Mouse (Mus musculus): ENCODE measurements around the gene Gfral.

Gfral gene

DNA sequence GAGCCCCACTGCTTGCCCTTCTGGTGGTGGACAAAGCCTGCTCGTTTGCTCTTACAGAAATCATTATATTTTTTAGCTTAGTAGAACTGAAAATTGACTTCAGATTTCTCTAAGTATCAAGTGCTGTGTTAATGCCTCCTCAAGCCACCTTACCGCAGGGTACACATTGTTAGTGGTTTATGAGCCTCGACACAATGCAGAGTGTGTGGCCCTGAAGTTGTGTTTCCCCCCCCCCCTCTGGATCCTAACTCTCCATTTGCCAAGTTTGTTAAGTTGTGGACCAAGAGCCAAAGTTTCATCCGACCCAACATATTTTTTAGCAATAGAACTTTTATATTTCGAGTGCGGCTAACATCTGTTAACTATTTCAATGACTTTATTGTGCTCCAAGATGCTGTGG lies 79.4 kb downstream of the Gfral start:
- in situ Hi-C loops (cut with MboI; ENCODE audit: unreplicated experiment in 2 of 2): loop anchor here in 1 of 2 experiments (5.0 to 25.0 kb wide), 2 partner anchors 98 to 1253 kb away; no protein-coding TSS in a partner anchor

DNA sequence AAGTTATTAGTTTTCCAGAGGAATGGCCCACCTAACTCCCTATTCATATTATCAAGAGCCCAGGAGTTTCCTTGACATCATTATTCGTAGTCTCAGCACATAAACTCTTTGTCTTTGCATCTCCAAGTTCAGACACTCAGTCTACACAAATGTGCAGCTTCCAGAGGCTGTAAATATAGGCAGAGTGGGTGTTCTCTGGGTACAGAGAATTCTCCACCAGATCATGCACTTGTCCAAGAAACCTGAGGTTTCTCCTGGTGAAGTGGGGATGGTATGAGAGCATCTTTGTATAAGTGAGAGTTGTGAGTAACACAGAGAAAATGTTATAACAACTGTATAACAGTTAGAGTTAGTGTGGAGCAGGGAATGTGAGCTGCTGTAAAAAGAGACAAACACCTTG lies 84.1 kb downstream of the Gfral start:
- in situ Hi-C loops (cut with MboI; ENCODE audit: unreplicated experiment in 2 of 2): loop anchor here (10.0 to 25.0 kb wide), 3 partner anchors 105 to 1258 kb away; no protein-coding TSS in a partner anchor

DNA sequence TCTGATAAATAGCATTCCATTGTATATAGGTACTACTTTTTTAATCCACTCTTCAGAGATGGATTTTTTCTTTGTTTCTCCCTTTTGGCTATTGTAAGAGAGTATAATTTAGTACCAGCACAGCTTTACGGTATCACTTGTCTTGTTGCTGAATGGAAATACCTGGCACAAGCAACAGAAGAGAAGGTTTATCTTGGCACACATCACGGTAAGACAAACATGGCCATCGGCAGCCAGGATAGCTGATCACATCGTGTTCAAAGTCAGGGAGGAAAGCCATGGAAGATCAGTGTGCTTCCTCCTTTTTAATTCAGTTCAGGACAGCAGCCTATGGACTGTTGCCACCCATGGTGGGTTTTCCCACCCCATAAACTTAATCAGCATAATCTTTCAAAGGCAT lies 89.2 kb downstream of the Gfral start:
- in situ Hi-C loops (cut with MboI; ENCODE audit: unreplicated experiment in 2 of 2): loop anchor here (5.0 to 10.0 kb wide), 4 partner anchors 111 to 362 kb away; no protein-coding TSS in a partner anchor

DNA sequence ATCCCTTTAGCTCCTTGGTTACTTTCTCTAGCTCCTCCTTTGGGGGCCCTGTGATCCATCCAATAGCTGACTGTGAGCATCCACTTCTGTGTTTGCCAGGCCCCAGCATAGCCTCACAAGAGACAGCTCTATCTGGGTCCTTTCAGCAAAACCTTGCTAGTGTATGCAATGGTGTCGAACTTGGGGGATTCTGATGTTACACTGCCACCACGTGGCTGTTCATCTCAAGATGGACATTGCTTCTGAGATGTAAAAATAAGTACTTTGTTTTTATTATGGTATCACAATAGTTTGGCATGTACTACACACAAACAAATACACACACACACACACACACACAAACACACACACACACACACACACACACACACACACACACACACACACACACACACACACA lies 90.6 kb downstream of the Gfral start:
- in situ Hi-C loops (cut with MboI; ENCODE audit: unreplicated experiment in 2 of 2): loop anchor here (5.0 to 10.0 kb wide), 4 partner anchors 112 to 361 kb away; no protein-coding TSS in a partner anchor
